Mouse (Mus musculus): ENCODE measurements at regions not wholly inside any gene's neighbourhood (a gene's known extent, or its start where the extent isn't known, plus 50 kb on each side); places are given as distances from the start of the nearest gene placed in this dataset.

DNA sequence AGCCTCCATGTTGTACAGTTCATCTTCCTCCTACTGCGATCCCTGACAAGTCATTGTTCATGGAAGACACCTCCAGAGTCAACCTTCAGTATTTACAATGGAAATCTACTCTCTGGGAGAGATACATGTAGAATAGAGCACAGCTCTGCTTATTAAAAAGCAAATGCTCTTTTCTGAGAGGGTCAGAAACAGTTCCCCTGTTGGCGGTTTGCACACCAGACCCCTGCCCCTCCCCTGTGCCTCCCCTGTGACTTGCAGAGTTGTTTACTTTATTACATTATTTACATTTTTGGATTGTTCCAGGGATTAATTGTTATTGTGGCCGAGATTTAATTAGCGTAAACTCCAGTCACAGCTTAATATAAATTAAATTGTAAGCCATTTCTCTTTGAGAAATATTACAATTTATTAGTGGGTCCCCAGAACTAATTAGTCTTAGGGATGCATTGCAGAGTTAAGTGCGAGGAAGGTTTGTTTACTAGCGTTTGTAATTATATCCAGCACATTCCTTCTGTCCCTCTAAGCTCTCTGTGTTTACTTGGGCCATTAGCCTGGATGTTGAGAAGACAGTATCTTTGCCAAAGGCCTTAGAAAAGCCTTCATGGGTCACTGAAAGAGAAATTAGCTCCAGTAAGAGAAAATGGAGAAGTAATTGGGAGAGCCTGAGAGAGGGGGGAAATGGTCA, 337.6 kb upstream of the Sel1l start:
- H3K4me3 ChIP-seq (ENCODE audit: control insufficient read depth in 1 of 2, insufficient read depth in 1 of 2, low read depth in 2 of 2, low read length in 2 of 2): no peak overlapping the region
- no peaks in the 10 kb centered on the region for H3K27me3 ChIP-seq (ENCODE audit: control insufficient read depth in 1 of 2, insufficient read depth in 2 of 2, low read length in 2 of 2)
- H3K36me3 ChIP-seq (ENCODE audit: control insufficient read depth in 1 of 2, insufficient read depth in 2 of 2, low read length in 2 of 2): no peaks in the 10 kb centered on the region
- no peak overlapping the region for H3K27ac ChIP-seq (ENCODE audit: control insufficient read depth, low read depth, low read length)
- no peak for TF ChIP-seq GABPA (IDR thresholded peaks at IDR 0.05; ENCODE audit: low read depth, low read length)
- no peak for TF ChIP-seq SMC3 (IDR thresholded peaks at IDR 0.05; ENCODE audit: low read depth, low read length)
- no peak for TF ChIP-seq NRF1 (IDR thresholded peaks at IDR 0.05; ENCODE audit: insufficient read depth, low read depth, low read length, poor library complexity, severe bottlenecking)
- TF ChIP-seq MAFK (IDR thresholded peaks at IDR 0.05; ENCODE audit: borderline replicate concordance, low read depth, low read length): no peak
- TF ChIP-seq JUND (IDR thresholded peaks at IDR 0.05; ENCODE audit: low read depth, low read length): no peak
- TF ChIP-seq TBP (IDR thresholded peaks at IDR 0.05; ENCODE audit: low read depth, low read length): no peak
- TF ChIP-seq USF2 (IDR thresholded peaks at IDR 0.05; ENCODE audit: borderline replicate concordance in 1 of 2, insufficient read depth in 1 of 2, low read depth in 1 of 2, low read length in 2 of 2): no peak
- TF ChIP-seq TCF12 (IDR thresholded peaks at IDR 0.05; ENCODE audit: low read depth, low read length): no peak
- TF ChIP-seq ZKSCAN1 (IDR thresholded peaks at IDR 0.05; ENCODE audit: low read depth, low read length): no peak
- TF ChIP-seq MEF2A (IDR thresholded peaks at IDR 0.05; ENCODE audit: extremely low read depth, insufficient replicate concordance, low read depth, low read length, poor library complexity, severe bottlenecking): no peak
- TF ChIP-seq RCOR1 (IDR thresholded peaks at IDR 0.05; ENCODE audit: low read depth, low read length): no peak
- H3K9ac ChIP-seq (ENCODE audit: control insufficient read depth, low read depth, low read length, poor library complexity, severe bottlenecking): no peak overlapping the region
- no peaks in the 10 kb centered on the region for H3K4me1 ChIP-seq (ENCODE audit: control insufficient read depth in 1 of 2, insufficient read depth in 2 of 2, low read length in 2 of 2)
- no peaks in the 10 kb centered on the region for H3K79me2 ChIP-seq (ENCODE audit: control insufficient read depth, insufficient read depth, low read length, poor library complexity)
- no peak for DNase-seq (ENCODE audit: low read depth, low spot score)
- H3K9me3 ChIP-seq (replicated peaks; ENCODE audit: insufficient read depth, low read length): no peaks in the 10 kb centered on the region

DNA sequence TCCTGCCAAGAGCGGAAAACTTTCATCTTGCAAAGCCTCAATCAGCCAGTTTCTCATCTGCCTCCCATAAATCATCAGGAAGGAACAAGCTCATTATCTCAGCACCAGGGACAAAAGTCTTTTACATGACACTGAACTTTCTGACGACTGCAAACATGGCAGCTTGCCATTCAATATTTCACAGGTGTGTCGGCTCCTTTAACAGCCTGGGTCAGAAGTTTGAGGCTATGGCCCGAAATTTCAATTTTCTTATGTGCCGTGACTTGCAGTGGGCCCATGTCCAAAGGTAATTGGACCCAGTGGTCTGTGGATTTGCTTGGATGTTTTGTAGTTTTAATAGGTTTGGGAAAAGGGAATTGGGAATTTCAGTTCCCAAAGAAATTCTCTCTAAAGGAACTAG, 330.3 kb upstream of the Sel1l start:
- Histone ChIP-seq H3K9me3 (replicated peaks; ENCODE audit: insufficient read depth, low read length) (no peaks in the 10 kb centered on the region), H3K79me2 (ENCODE audit: control insufficient read depth, insufficient read depth, low read length, poor library complexity) (no peaks in the 10 kb centered on the region), H3K36me3 (ENCODE audit: control insufficient read depth in 1 of 2, insufficient read depth in 2 of 2, low read length in 2 of 2) (no peaks in the 10 kb centered on the region), H3K4me3 (ENCODE audit: control insufficient read depth in 1 of 2, insufficient read depth in 1 of 2, low read depth in 2 of 2, low read length in 2 of 2) (no peak overlapping the region), H3K27ac (ENCODE audit: control insufficient read depth, low read depth, low read length) (no peak overlapping the region), H3K9ac (ENCODE audit: control insufficient read depth, low read depth, low read length, poor library complexity, severe bottlenecking) (no peak overlapping the region), H3K4me1 (ENCODE audit: control insufficient read depth in 1 of 2, insufficient read depth in 2 of 2, low read length in 2 of 2) (no peaks in the 10 kb centered on the region), H3K27me3 (ENCODE audit: control insufficient read depth in 1 of 2, insufficient read depth in 2 of 2, low read length in 2 of 2) (no peaks in the 10 kb centered on the region)
- TF ChIP-seq SMC3 (IDR thresholded peaks at IDR 0.05; ENCODE audit: low read depth, low read length) (no peak), TBP (IDR thresholded peaks at IDR 0.05; ENCODE audit: low read depth, low read length) (no peak), POLR2AphosphoS5 (IDR thresholded peaks at IDR 0.05; ENCODE audit: borderline replicate concordance, low read depth, low read length) (no peak), TCF12 (IDR thresholded peaks at IDR 0.05; ENCODE audit: low read depth, low read length) (no peak), ELF1 (IDR thresholded peaks at IDR 0.05; ENCODE audit: low read depth, low read length) (no peak), ZMIZ1 (IDR thresholded peaks at IDR 0.05; ENCODE audit: low read depth, low read length) (no peak), MEF2A (IDR thresholded peaks at IDR 0.05; ENCODE audit: extremely low read depth, insufficient replicate concordance, low read depth, low read length, poor library complexity, severe bottlenecking) (no peak), BHLHE40 (IDR thresholded peaks at IDR 0.05; ENCODE audit: borderline replicate concordance, low read depth, low read length) (no peak), JUND (IDR thresholded peaks at IDR 0.05; ENCODE audit: low read depth, low read length) (no peak), CHD1 (IDR thresholded peaks at IDR 0.05; ENCODE audit: low read depth, low read length) (no peak), ZKSCAN1 (IDR thresholded peaks at IDR 0.05; ENCODE audit: low read depth, low read length) (no peak), GATA1 (IDR thresholded peaks at IDR 0.05; ENCODE audit: low read depth, low read length) (no peak), MAFK (IDR thresholded peaks at IDR 0.05; ENCODE audit: borderline replicate concordance, low read depth, low read length) (no peak), NELFE (IDR thresholded peaks at IDR 0.05; ENCODE audit: low read depth, low read length) (no peak), MXI1 (IDR thresholded peaks at IDR 0.05; ENCODE audit: low read depth, low read length) (no peak), HCFC1 (IDR thresholded peaks at IDR 0.05; ENCODE audit: low read depth, low read length) (no peak)
- no peak for DNase-seq (ENCODE audit: low read depth, low spot score)
